Mouse (Mus musculus) thymus, adult 2 months (tissue): ENCODE results near the gene Sdc4. TPM values are rescaled to one million over a fixed set of nuclear protein-coding genes. Genes with fewer than 3 reads are reported as not detected.

Source experiments
- DNase-seq: peaks from one replicate; pipeline ENCODE4 v3.0.0; 2021
- H3K27ac ChIP-seq: fragments of 200-500 bp; 2 replicates; pipeline ENCODE4 v1.5.1; 2012; ENCODE audit warnings: low read length, control low read depth; ENCODE audit not compliant: control insufficient read depth, insufficient read depth
- H3K27me3 ChIP-seq: fragments of 200-500 bp; 2 replicates; pipeline ENCODE4 v1.6.1; 2012; ENCODE audit warnings: mild to moderate bottlenecking, low read length, moderate library complexity, mixed read lengths; ENCODE audit not compliant: control insufficient read depth, insufficient read depth
- H3K36me3 ChIP-seq: fragments of 200-500 bp; 2 replicates; pipeline ENCODE4 v1.6.1; 2012; ENCODE audit warnings: mild to moderate bottlenecking, low read length, moderate library complexity; ENCODE audit not compliant: control insufficient read depth, insufficient read depth
- H3K4me1 ChIP-seq: fragments of 200-500 bp; replicated peaks from 2 replicates; pipeline ENCODE4 v1.6.1; 2012; ENCODE audit warnings: low read length; ENCODE audit not compliant: control insufficient read depth, insufficient read depth
- H3K4me3 ChIP-seq: fragments of 200-500 bp; 2 replicates; pipeline ENCODE4 v1.5.1; 2012; ENCODE audit warnings: mild to moderate bottlenecking, low read length, control low read depth, moderate library complexity; ENCODE audit not compliant: control insufficient read depth, insufficient read depth
- CTCF ChIP-seq: fragments of 200-500 bp; IDR thresholded peaks from 2 replicates; pipeline ENCODE4 v1.5.1; 2012; ENCODE audit warnings: mild to moderate bottlenecking, control low read depth, low read length, moderate library complexity, borderline replicate concordance; ENCODE audit not compliant: control insufficient read depth, poor library complexity, insufficient read depth; ENCODE audit errors: extremely low read depth
- POLR2A ChIP-seq: fragments of 200-500 bp; IDR thresholded peaks from 2 replicates; pipeline ENCODE4 v1.6.1; 2012; ENCODE audit warnings: mild to moderate bottlenecking, low read length, control low read depth, moderate library complexity; ENCODE audit not compliant: control insufficient read depth, poor library complexity, insufficient read depth; ENCODE audit errors: extremely low read depth
- WGBS: fragments of 180-500 bp; shearing (Covaris S2); methylation state at CpG from one replicate; pipeline ENCODE4 v1.1.7; 2018; 5-methylcytosine and 5-hydroxymethylcytosine counted together
- polyA plus RNA-seq: library from polyadenylated mRNA; depleted of rRNA; stranded (reverse); fragments of >200 nt; gene quantifications from 2 replicates; pipeline ENCODE4 v1.2.3, GENCODE M21; 2012

Gene Sdc4
- polyA plus RNA-seq, 1 experiment, result 18.6 TPM

GRCm38 (mm10) chr2:164418308-164418875 is 25.3 kb downstream of the Sdc4 start:
- no peak for DNase-seq
- peaks cover 30% of the 10 kb centered on the region for H3K4me1 ChIP-seq
- no peak for TF ChIP-seq CTCF
- no peak for TF ChIP-seq POLR2A
- no peaks in the 10 kb centered on the region; the same call in 1 of the 2 replicates for H3K27me3 ChIP-seq
- H3K36me3 ChIP-seq, result no peaks in the 10 kb centered on the region
- WGBS, result 26% methylated on average over 3 of the region's 3 CpGs
- no peak overlapping the region for H3K4me3 ChIP-seq
- H3K27ac ChIP-seq, result no peak overlapping the region

GRCm38 (mm10) chr2:164417198-164417597 is 26.5 kb downstream of the Sdc4 start:
- WGBS, result 1% methylated on average over 2 of the region's 2 CpGs
- peaks cover 20% of the 10 kb centered on the region for H3K4me1 ChIP-seq
- H3K27ac ChIP-seq, result no peak overlapping the region
- H3K4me3 ChIP-seq, result no peak overlapping the region
- H3K27me3 ChIP-seq, result no peaks in the 10 kb centered on the region; the same call in 1 of the 2 replicates
- TF ChIP-seq POLR2A, result no peak
- TF ChIP-seq CTCF, result no peak
- no peak for DNase-seq
- H3K36me3 ChIP-seq, result no peaks in the 10 kb centered on the region

- Histone ChIP-seq H3K4me3 (no peak overlapping the region), H3K4me1 (peaks cover 11% of the 10 kb centered on the region), H3K36me3 (no peaks in the 10 kb centered on the region), H3K27ac (no peak overlapping the region), H3K27me3 (no peaks in the 10 kb centered on the region; the same call in 1 of the 2 replicates)
- WGBS, result 70% methylated on average over 10 of the region's 10 CpGs
- no peak for DNase-seq
- no peak for TF ChIP-seq POLR2A
- no peak for TF ChIP-seq CTCF
These were observed 29.1 kb downstream of the Sdc4 start for GRCm38 (mm10) chr2:164414581-164414980.

- TF ChIP-seq CTCF (no peak), POLR2A (no peak)
- H3K27me3 ChIP-seq, result no peaks in the 10 kb centered on the region; the same call in 1 of the 2 replicates
- 54% methylated on average over 28 of the region's 28 CpGs for WGBS
These were observed 29.5 kb downstream of the Sdc4 start for GRCm38 (mm10) chr2:164414167-164414566.

GRCm38 (mm10) chr2:164407708-164408107 is 36.0 kb downstream of the Sdc4 start:
- Histone ChIP-seq H3K4me1 (no peaks in the 10 kb centered on the region; the same call in 1 of the 2 replicates), H3K36me3 (no peaks in the 10 kb centered on the region), H3K27ac (no peak overlapping the region), H3K4me3 (no peak overlapping the region), H3K27me3 (peaks cover 9% of the 10 kb centered on the region; the same call in 1 of the 2 replicates)
- no peak for TF ChIP-seq POLR2A
- peak; percentile 95 for TF ChIP-seq CTCF
- WGBS, result 2% methylated on average over 22 of the region's 22 CpGs
- peak; percentile 53 for DNase-seq

More at GRCm38 (mm10) chr2:164414167-164414566, 29.5 kb downstream of the Sdc4 start:
- H3K36me3 ChIP-seq, result no peaks in the 10 kb centered on the region
- H3K27ac ChIP-seq, result no peak overlapping the region
- H3K4me3 ChIP-seq, result no peak overlapping the region
- H3K4me1 ChIP-seq, result peaks cover 11% of the 10 kb centered on the region
- no peak for DNase-seq

GRCm38 (mm10) chr2:164405519-164405918 is 38.2 kb downstream of the Sdc4 start:
- WGBS, result 51% methylated on average over 5 of the region's 5 CpGs
- no peaks in the 10 kb centered on the region; the same call in 1 of the 2 replicates for H3K4me1 ChIP-seq
- no peak overlapping the region for H3K27ac ChIP-seq
- no peak for DNase-seq
- no peak for TF ChIP-seq CTCF
- TF ChIP-seq POLR2A, result no peak
- peaks cover 9% of the 10 kb centered on the region; the same call in 1 of the 2 replicates for H3K27me3 ChIP-seq
- no peaks in the 10 kb centered on the region for H3K36me3 ChIP-seq
- H3K4me3 ChIP-seq, result no peak overlapping the region
